ENCODE assay signal across 35 mouse cellular contexts in genomic region chr8:106049840-106050239, GRCm38 (mm10). TPM values are rescaled to one million over a fixed set of nuclear protein-coding genes. Genes with fewer than 3 reads are reported as not detected.
"Had no signal": no experiment of that assay in that cellular context is flagged by ENCODE, and none has a peak within 500 bp of the region (broad histone marks: within the 10 kb centered on the region; RNA-seq: fewer than 3 reads in every experiment).

No protein-coding gene starts in this region.

- H3K9me3 ChIP-seq: heart, embryonic 10.5 days; heart, embryonic 12.5 days; hindbrain, embryonic 10.5 days; hindbrain, embryonic 12.5 days; intestine, embryonic 15.5 days; limb, embryonic 10.5 days; limb, embryonic 12.5 days had no signal

- H3K4me2 ChIP-seq: heart, embryonic 12.5 days; hindbrain, embryonic 12.5 days; hindbrain, embryonic 14.5 days; intestine, embryonic 15.5 days; limb, embryonic 12.5 days; liver, embryonic 11.5 days had no signal

- DNase-seq: gastrocnemius, postnatal 14 days; gastrocnemius, postnatal 36 days; heart, adult 18-20 months; heart, postnatal 10 days; heart, postnatal 4 days; kidney, adult 18-20 months; kidney, adult 8-10 months; kidney, postnatal 10 days; kidney, postnatal 25 days; kidney, postnatal 4 days; liver had no signal

- H3K9ac ChIP-seq: heart, embryonic 12.5 days; hindbrain, embryonic 12.5 days; hindbrain, embryonic 14.5 days; intestine, embryonic 15.5 days; limb, embryonic 12.5 days had no signal

- H3K27ac ChIP-seq: heart, embryonic 10.5 days; hindbrain, embryonic 10.5 days; hindbrain, embryonic 12.5 days; hindbrain, embryonic 14.5 days; intestine, embryonic 15.5 days; layer of hippocampus, adult 2 months; left cerebral cortex, adult 2 months; limb, embryonic 10.5 days; limb, embryonic 12.5 days had no signal

- ATAC-seq: hindbrain, embryonic 16.5 days; inflammation-experienced regulatory T-cells, adult 6 months; intestine, embryonic 15.5 days; intestine, postnatal 0 days had no signal

- H3K4me1 ChIP-seq: hindbrain, embryonic 12.5 days; limb, embryonic 10.5 days; limb, embryonic 12.5 days had no signal

- H3K4me3 ChIP-seq: heart, embryonic 10.5 days; heart, embryonic 12.5 days; hindbrain, embryonic 10.5 days; hindbrain, embryonic 12.5 days; intestine, embryonic 15.5 days; layer of hippocampus, adult 2 months; left cerebral cortex, adult 2 months; limb, embryonic 10.5 days; limb, embryonic 12.5 days had no signal

- H3K27me3 ChIP-seq: heart, embryonic 12.5 days; hindbrain, embryonic 12.5 days; intestine, embryonic 15.5 days; limb, embryonic 12.5 days had no signal

RNA-seq across cellular contexts. Expression of gene Dpep2nb, which starts 44.1 kb away (rescaled TPM):
- total RNA-seq: gastrocnemius, adult 18-20 months; gastrocnemius, adult 8-10 months; gastrocnemius, postnatal 14 days; gastrocnemius, postnatal 36 days; heart, adult 18-20 months; heart, adult 8-10 months; heart, postnatal 10 days; heart, postnatal 25 days; heart, postnatal 4 days; layer of hippocampus, adult 2 months; layer of hippocampus, postnatal 10 days; layer of hippocampus, postnatal 25 days; left cerebral cortex, adult 2 months; left cerebral cortex, postnatal 14 days had no signal
- polyA plus RNA-seq: gonadal fat pad, adult 2 months; heart, embryonic 10.5 days; heart, embryonic 12.5 days; heart, embryonic 14.5 days; hindbrain, embryonic 10.5 days; hindbrain, embryonic 12.5 days; hindbrain, embryonic 14.5 days; hindbrain, embryonic 16.5 days; inflammation-experienced regulatory T-cells, adult 6 months; intestine, embryonic 15.5 days; intestine, postnatal 0 days; kidney, embryonic 16.5 days; limb, embryonic 10.5 days; limb, embryonic 12.5 days; liver, embryonic 11.5 days had no signal
